Mouse (Mus musculus): ENCODE data around the gene Mavs.

The Mavs gene

DNA sequence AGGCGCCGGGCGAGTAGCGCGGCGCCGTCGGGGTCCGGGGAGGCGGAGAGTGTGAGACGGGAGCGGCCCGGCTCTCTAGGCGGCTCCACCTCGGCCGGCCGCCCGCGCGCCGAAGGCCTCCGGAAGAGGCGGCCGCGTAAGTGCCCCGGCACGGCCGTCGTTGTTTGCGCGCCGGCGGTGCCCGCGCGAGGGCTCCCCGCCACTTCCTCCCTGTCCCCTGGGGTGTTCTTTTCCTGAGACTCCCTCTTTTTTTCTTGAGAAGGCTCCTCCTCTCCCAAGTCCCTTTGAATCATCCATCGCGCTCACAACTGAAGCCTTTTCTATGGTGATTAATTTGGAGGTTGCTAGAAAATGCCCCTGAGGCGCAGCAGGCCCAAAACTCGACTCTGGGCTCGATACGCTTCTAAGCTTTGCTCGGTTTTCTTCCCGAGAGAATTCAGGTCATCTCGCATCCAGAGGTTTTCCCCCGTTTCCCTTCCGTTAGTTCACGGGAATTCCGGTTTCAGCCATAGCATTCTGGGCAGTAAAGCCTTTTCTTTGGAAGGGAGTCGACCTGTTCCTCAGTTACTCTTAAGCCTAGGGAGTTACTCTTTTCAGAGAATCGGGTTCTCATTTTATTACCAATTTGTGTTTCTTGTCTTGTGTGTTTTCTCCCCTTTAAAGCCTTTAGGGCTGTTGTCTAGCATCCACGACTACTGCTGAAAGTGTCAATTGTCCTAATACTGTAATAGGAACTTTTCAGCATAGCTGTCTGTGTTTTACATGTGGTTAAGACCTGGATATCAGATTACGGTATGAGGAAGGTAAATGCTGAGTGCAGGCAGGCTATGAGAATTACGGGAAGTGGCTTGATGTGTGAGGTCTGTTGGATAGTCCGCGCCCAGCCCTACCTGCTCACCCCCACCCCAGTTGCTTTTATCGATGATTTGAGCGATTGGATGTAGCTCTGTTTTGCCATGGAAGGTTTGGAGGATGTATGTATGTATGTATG is 29.1 kb downstream of the Mavs start:
- peak in 1 of 2 experiments; percentile 14 for DNase-seq

DNA sequence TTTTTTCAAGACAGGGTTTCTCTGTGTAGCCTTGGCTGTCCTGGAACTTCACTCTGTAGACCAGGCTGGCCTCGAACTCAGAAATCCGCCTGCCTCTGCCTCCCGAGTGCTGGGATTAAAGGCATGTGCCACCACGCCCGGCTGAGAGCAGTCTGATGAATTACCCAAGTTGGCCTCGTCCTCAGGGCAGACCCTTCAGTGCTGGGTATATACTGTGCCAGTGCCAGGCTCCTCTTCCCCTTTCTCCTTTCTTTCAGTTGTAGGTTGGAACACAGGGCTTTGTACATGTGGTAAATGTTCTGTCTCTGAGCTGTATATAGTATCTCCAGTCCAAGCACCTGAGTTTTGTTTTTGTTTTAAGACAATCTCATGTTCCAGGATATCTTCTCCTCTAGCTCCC is 30.2 kb downstream of the Mavs start:
- DNase-seq, result no peak

DNA sequence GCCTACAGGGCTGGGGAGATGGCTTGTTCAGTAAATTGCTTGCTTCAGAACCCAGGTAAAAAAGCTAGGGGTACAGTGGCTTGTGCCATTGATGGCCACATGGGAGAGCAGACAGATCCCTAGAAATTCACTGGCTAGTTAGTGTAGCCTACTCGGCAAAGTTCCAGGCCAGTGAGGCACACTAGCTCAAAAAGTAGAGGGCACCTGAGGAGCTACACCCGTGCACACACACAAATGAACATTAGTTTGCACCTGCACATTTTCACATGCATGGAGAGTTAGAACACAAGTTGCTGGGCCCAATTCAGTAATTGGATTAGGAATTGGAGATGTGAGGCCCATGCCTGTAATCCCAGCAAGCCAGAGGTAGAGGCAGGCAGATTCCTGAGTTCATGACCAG is 31.2 kb downstream of the Mavs start:
- no peak for DNase-seq

DNA sequence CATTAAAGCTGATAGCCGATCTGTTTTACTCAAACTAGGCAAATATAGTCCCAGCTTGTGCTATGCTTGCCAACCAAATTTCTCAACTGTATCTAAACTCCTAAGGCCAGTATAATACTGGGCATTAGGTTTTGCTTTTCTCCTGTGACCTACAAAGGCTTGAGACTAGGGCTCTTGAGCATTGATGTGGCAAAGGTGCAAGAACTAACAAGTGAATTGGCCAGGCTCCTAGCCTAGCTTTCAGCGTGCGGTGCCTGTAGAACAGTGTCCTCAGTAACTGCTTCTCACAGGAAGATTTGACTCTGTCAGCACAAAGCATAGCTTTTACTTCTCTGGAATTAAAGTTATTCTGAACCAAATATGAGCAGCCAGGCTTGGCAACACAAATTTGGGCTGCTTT is 41.6 kb downstream of the Mavs start:
- no peak for DNase-seq

DNA sequence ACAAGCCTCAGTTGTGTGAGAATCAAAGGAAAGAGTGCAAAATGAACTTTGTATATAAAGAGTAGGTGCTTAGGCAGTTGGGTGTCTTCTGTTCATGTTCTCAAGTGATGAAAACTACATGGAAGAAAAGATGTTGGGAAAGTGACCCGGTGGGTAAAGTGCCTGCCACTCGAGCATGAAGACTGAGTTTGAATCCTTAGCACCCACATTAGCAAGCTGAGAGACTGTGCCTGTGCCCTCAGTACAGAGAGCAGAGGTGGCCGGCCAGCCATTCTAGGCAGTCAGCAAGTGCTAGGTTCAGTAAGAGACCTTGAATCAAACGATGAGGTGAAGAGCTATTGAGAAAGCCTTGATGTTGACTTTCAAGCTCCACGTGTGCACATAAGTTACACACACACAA is 42.9 kb downstream of the Mavs start:
- DNase-seq, result no peak

- DNase-seq, result no peak
These were observed 47.7 kb downstream of the Mavs start for GRCm38 (mm10) chr2:131281596-131281995.

DNA sequence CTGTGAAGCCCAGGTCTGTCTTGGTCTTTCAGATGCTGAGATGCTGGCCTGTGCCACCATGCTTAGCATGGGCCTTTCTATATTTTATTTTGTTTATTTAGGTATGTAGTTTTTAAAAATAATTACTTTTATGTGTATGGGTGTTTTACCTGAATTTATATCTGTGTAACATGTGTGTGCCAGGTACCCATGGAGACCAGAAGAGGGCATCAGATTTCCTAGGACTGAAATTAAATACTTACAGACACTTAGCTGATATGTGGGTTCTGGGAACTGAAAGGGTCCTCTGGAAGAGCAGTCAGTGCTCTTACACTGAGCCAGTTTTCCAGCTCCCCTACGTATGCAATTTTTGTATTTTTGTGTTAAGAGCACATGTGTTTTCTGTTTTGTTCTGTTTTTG is 52.4 kb downstream of the Mavs start:
- no peak for DNase-seq

- DNase-seq, result no peak
These were observed 56.8 kb downstream of the Mavs start for GRCm38 (mm10) chr2:131290669-131291068.

DNA sequence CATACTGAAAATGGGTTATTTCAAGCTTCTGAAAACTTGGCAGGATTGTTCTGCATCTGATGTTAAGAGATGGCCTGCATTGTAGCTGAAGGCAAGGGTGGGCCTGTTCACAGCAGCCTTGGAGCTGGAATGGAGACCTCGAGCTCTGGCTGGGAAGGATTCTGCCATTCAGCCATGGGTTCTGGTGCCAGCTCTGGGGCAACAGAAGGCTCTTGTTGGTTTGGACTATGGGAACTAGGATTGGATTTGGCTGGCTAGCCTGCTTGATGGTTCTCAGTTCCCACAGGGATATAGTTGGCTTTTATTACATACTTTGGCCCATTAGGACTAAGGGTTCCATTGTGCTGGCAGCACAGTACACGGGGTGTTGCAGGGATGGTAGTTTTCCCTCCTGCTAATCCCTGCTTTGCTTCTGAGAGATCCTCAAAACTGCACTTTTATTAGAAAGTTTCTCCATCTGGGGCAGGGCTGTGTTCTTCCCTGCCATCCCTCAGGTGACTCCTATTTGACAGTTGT is 62.9 kb downstream of the Mavs start:
- DNase-seq, result no peak

All from lung, postnatal 4 days (tissue).